Mouse (Mus musculus) heart, postnatal 0 days (tissue): ENCODE results near the gene Gpm6b.

Source experiments
- CTCF ChIP-seq: IDR thresholded peaks from 2 replicates; pipeline ENCODE4 v1.5.1; 2016; ENCODE audit warnings: antibody characterized with exemption, control low read depth, low read depth
- EP300 ChIP-seq: IDR thresholded peaks from 2 replicates; pipeline ENCODE4 v1.6.1; 2016; ENCODE audit warnings: antibody characterized with exemption, low read depth

DNA sequence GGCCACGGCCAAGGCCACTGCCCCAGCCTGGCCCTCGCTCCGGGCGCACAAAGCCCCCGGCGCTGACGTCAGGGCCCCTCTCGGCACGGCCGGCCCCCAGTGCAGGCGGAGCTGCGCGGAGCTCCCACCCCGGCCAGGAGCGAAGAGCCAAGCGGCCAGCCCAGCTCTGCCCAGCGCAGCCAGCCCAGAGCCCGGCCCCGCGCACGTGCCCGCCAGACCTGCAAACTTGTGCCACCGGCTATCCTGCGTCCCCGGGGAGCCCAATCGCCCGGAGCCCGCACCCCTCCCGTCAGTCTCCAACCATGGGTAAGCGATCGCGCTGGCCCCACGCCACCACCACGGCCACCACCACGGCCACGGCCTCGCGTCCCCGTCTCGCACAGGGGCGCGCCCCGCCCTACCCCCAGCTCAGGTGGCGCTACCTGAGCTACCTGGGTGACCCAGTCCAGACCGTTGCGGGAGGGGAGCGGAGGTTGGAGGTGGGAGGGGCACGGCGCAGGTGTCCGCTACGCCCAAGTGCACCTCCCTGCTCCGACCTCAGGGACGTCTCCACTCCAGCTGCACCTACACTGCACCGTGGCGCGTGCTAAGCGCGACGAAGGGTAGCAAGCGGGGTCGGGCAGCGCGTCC is at the start of gene Gpm6b:
- no peak for TF ChIP-seq CTCF
- TF ChIP-seq EP300 = no peak
